Mouse (Mus musculus) C2C12 (cell line): ENCODE results near the gene Nectin3. TPM values are rescaled to one million over a fixed set of nuclear protein-coding genes. Genes with fewer than 3 reads are reported as not detected.

ENCODE experiments used
- H3K27me3 ChIP-seq: one replicate; pipeline ENCODE4 v1.6.1; 2011; ENCODE audit not compliant: control insufficient read depth, insufficient read depth, insufficient read length
- H3K36me3 ChIP-seq: one replicate; pipeline ENCODE4 v1.6.1; 2011; ENCODE audit not compliant: control insufficient read depth, insufficient read depth
- H3K4me3 ChIP-seq: one replicate; pipeline ENCODE4 v1.5.1; 2011; ENCODE audit warnings: mild to moderate bottlenecking, control low read depth; ENCODE audit not compliant: poor library complexity, insufficient read depth, severe bottlenecking
- H3K79me2 ChIP-seq: one replicate; pipeline ENCODE4 v1.6.1; 2011; ENCODE audit not compliant: control insufficient read depth, insufficient read depth
- H3K79me3 ChIP-seq: one replicate; pipeline ENCODE4 v1.6.1; 2011; ENCODE audit warnings: low read depth, control low read depth
- H3ac ChIP-seq: one replicate; pipeline ENCODE3; 2011; ENCODE audit warnings: low read depth; ENCODE audit not compliant: control insufficient read depth, insufficient read length
- CEBPB ChIP-seq: IDR thresholded peaks from one replicate; pipeline ENCODE4 v1.6.1; 2011; ENCODE audit warnings: low read depth, mild to moderate bottlenecking, control low read depth, moderate library complexity
- CTCF ChIP-seq: IDR thresholded peaks from one replicate; pipeline ENCODE4 v1.5.1; 2011; ENCODE audit not compliant: control insufficient read depth, insufficient read depth, insufficient read length
- FOSL1 ChIP-seq: IDR thresholded peaks from one replicate; pipeline ENCODE4 v1.8.0; 2011; ENCODE audit warnings: mild to moderate bottlenecking, low read length; ENCODE audit not compliant: poor library complexity, insufficient read depth, severe bottlenecking
- MAX ChIP-seq: IDR thresholded peaks from one replicate; pipeline ENCODE4 v1.6.1; 2011; ENCODE audit warnings: mild to moderate bottlenecking, control low read depth
- MYOD1 ChIP-seq: IDR thresholded peaks from one replicate; pipeline ENCODE4 v1.6.1; 2011; ENCODE audit warnings: low read depth; ENCODE audit not compliant: control insufficient read depth, insufficient read length
- MYOG ChIP-seq: IDR thresholded peaks from one replicate; pipeline ENCODE4 v1.6.1; 2011; ENCODE audit not compliant: control insufficient read depth, insufficient read length; ENCODE audit errors: extremely low read depth
- USF1 ChIP-seq: IDR thresholded peaks from one replicate; pipeline ENCODE4 v1.6.1; 2011; ENCODE audit warnings: low read depth, mild to moderate bottlenecking, control low read depth, moderate library complexity
- long read RNA-seq, 2 experiments: library from polyadenylated mRNA; unstranded; transcript quantifications; one replicate each; pipeline ENCODE4 v2.0.0; 2019 to 2020
- polyA plus RNA-seq: library from polyadenylated mRNA; unstranded; fragments of >200 nt; fragmentation: generic; extraction: Trizol; gene quantifications from one replicate; pipeline ENCODE4 v1.2.1, GENCODE M21; 2012; ENCODE audit warnings: missing spikeins

The Nectin3 gene
- 12.4 TPM for polyA plus RNA-seq
- long read RNA-seq, experiment 1, partial matches to known transcripts: 2 of 2 reads
- long read RNA-seq, experiment 1, other reads (novel, unspliced or antisense): 0 of 2 reads
- long read RNA-seq, experiment 2, partial matches to known transcripts: 1 of 4 reads
- long read RNA-seq, experiment 2, other reads (novel, unspliced or antisense): 2 of 4 reads

DNA sequence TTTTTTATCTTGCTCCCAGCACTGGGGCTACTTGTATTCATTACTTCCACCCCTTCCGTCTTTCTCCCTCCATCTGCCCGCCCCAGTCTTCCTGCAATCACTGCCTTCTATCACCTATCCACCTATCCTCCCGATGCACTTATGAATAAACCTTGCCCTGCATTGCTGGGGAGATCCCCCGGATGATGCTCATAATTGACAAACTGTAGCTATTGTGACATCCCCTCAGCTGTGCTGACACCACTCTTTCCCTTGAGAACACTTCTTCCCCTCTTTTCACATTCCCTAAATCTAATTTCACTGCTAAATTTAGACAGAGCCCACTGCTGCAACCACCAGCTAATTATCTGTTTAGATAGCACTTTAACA, at the start of gene Nectin3:
Gene Nectin3, minus strand, starts transcription at position 105 of the 369 bp plus-strand sequence.
- H3K36me3 ChIP-seq: no peaks in the 10 kb centered on the region
- no peaks in the 10 kb centered on the region for H3K27me3 ChIP-seq
- TF ChIP-seq MAX: no peak
- no peak for TF ChIP-seq FOSL1
- TF ChIP-seq MYOD1: no peak
- peak; percentile 44 for TF ChIP-seq CEBPB
- H3K4me3 ChIP-seq: peak within 1 kb of the TSS; percentile 42
- H3K79me2 ChIP-seq: peaks cover 30% of the 10 kb centered on the region
- peak within 1 kb of the TSS; percentile 69 for H3ac ChIP-seq
- H3K79me3 ChIP-seq: peaks cover 21% of the 10 kb centered on the region

DNA sequence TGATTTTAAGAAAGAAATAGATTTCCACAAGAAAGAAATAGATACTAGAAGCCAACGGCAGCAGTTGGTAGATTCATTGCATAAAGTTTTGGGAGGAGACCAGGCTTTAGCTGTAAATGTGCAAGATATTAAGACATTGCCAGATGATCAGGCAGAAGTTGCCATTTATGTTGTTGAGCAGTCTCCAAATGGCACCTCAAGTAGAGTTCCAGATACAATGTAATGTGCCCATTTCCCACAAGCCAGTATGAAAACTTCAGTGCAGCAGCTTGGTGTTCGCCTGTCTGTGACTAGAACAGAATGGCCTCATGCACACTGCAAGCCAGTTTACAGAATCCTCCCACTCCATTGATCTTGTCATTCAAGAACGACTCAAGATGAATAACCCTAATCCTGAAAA, 39.8 kb upstream of the Nectin3 start:
- no peaks in the 10 kb centered on the region for H3K27me3 ChIP-seq
- H3K36me3 ChIP-seq: no peaks in the 10 kb centered on the region
- no peaks in the 10 kb centered on the region for H3K79me3 ChIP-seq
- no peaks in the 10 kb centered on the region for H3K79me2 ChIP-seq
- no peak for TF ChIP-seq USF1
- TF ChIP-seq CTCF: no peak
- no peak for TF ChIP-seq FOSL1
- TF ChIP-seq MYOD1: no peak
- TF ChIP-seq MYOG: no peak
- TF ChIP-seq CEBPB: no peak
- TF ChIP-seq MAX: no peak
- no peak overlapping the region for H3ac ChIP-seq
- no peak overlapping the region for H3K4me3 ChIP-seq

DNA sequence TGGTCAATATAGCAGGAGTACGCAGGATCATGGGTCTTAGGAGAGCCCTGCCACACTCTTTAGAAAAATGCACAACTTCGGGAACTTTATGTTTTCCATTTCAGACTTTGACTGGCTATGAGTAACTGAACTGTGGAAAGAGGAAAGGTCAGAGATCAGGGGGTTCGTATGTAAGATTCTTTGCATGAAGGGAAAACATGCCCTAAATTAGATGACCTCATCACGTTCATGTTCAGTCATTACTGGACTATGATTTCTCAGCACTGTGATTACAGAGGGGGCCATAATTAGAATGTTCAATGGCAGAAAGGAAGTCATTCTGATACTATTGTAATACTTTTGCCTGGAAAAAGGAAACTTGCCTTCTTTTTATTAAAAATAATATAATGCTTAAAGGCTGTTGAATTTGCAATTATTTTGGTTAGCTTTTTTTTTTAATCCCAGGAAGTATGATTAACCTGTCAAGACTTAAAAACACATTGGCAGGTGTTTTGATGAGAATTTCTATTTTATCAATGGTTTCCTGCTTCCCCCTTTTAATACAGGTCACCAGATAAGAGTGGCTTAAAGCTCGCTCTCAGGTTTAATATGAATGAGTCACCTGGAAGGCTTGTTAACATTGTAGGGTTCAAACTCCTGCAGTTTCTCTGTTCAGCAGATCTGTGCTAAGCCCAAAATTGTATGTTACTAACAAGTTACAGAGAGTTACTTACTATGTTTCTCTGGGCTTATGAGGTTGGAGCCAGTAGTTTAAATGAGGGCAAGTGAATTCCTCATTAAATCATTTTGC, 34.3 kb upstream of the Nectin3 start:
- Histone ChIP-seq H3ac (no peak overlapping the region), H3K79me2 (no peaks in the 10 kb centered on the region), H3K79me3 (no peaks in the 10 kb centered on the region), H3K36me3 (no peaks in the 10 kb centered on the region), H3K4me3 (no peak overlapping the region), H3K27me3 (no peaks in the 10 kb centered on the region)
- TF ChIP-seq CTCF: no peak
- no peak for TF ChIP-seq FOSL1
- no peak for TF ChIP-seq CEBPB
- TF ChIP-seq MYOD1: no peak
- TF ChIP-seq MAX: no peak
- TF ChIP-seq MYOG: no peak
- TF ChIP-seq USF1: no peak

DNA sequence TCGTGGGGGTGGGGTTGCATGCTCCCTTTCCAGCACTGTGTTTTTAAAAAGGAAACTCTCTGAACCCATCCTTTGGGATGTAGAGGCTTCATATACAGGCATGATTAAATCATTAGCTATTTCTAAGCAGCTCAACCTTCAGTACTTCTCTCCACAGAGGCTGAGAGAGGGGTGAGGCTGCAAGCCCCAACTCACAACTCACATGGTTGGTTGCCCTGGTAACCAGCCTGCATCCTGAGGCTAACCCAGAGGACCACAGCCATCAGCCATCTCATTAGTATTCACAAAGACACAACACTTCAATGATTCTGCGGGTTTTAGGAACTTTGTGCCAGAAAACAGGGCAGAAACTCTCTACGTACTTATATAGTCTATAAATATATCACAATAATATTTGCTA, 32.7 kb upstream of the Nectin3 start:
- H3K27me3 ChIP-seq: no peaks in the 10 kb centered on the region
- H3K79me3 ChIP-seq: no peaks in the 10 kb centered on the region
- no peak for TF ChIP-seq CEBPB
- no peak for TF ChIP-seq CTCF
- TF ChIP-seq USF1: no peak
- no peak for TF ChIP-seq MAX
- TF ChIP-seq MYOG: no peak
- no peak for TF ChIP-seq MYOD1
- TF ChIP-seq FOSL1: no peak
- no peaks in the 10 kb centered on the region for H3K79me2 ChIP-seq
- no peak overlapping the region for H3K4me3 ChIP-seq
- H3K36me3 ChIP-seq: no peaks in the 10 kb centered on the region
- no peak overlapping the region for H3ac ChIP-seq

DNA sequence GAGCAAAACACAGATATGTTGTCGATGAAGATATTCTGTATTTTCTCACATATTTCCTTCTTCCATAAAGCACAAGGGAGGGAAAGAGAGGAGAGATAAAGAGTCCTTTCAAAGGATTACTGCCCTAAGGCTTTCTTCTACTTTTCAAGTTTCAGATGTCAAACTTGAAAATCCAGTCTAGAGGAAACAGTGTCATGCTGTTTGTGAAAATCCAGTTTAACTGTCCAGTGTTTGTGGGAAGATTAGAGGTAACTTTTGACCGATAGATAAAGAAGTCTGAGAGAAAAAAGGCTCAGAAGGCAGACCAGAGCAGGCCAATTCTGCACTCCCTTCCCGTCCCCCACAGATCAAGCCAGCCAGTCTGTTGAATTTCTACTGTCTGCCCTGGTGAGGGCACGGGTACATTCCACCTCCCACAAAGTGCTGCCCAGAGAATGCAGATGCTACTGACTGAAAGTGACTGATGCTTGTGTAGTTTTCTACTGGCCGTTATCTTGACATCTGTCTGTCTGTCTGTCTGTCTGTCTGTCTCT, 22.6 kb upstream of the Nectin3 start:
- TF ChIP-seq MYOG (no peak), FOSL1 (no peak)
- no peaks in the 10 kb centered on the region for H3K36me3 ChIP-seq
- no peaks in the 10 kb centered on the region for H3K79me2 ChIP-seq
- no peak overlapping the region for H3K4me3 ChIP-seq
- no peaks in the 10 kb centered on the region for H3K27me3 ChIP-seq
- H3K79me3 ChIP-seq: no peaks in the 10 kb centered on the region
- H3ac ChIP-seq: no peak overlapping the region

DNA sequence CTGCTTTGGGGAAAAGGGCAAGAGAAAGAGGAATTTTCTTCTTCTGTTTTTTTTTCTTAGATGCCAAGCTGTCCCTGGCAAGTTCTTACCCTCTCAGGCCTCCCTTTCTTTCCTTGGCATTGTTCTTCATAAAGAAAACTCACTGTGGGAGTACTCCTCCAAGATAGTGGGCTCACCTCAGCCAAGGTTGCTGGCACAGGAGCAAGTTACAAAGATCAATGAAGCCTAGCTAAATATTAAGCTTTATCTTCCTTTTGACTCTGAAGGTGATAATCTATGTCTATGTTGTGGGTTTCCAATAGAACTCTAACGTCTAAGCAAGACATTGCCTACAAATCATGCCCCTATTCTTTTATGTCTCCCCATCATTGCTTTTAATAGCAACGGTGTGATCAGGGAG, 21.3 kb upstream of the Nectin3 start:
- H3K36me3 ChIP-seq: no peaks in the 10 kb centered on the region
- H3K4me3 ChIP-seq: no peak overlapping the region
- H3ac ChIP-seq: no peak overlapping the region
- H3K79me3 ChIP-seq: no peaks in the 10 kb centered on the region
- H3K79me2 ChIP-seq: no peaks in the 10 kb centered on the region
- TF ChIP-seq USF1 (no peak), MYOG (no peak), FOSL1 (no peak), CEBPB (no peak), CTCF (no peak), MYOD1 (no peak), MAX (no peak)
- no peaks in the 10 kb centered on the region for H3K27me3 ChIP-seq
